Mouse (Mus musculus): Measurements from ENCODE around the gene Reep6.

DNA sequence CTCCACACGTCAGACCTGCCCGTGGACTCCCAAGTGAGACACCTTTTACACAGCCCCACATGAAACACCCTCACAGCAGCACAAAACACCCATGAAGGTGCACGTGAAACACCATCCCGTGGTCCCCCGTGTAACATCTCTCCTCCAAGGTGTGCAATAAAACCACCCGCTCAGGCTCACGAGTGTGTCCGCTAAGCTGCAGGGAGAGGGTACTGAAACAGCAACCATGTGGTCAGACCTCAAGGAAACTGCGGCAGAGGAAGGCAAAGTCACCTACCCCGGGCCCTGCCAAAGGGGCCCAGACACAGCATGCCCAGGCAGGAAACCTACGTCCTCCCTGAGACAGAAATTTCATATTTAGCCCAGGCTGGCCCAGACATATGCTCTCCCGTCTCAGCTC, 6.5 kb downstream of the Reep6 start:
- TF ChIP-seq POLR2A (IDR thresholded peaks at IDR 0.05; ENCODE audit: low read depth, low read length): no peak
- no peak for TF ChIP-seq CTCF (IDR thresholded peaks at IDR 0.05; ENCODE audit: borderline replicate concordance, insufficient read depth, low read length)

Measured in embryonic fibroblast, embryonic 13.5 days (primary cell).